Mouse (Mus musculus) G1E (cell line): ENCODE results near the gene Polr2l. TPM values are rescaled to one million over a fixed set of nuclear protein-coding genes. Genes with fewer than 3 reads are reported as not detected.

ENCODE experiments used
- ATAC-seq: 2 replicates; pipeline ENCODE4 v1.8.0; 2016; ENCODE audit warnings: mild to moderate bottlenecking; ENCODE audit not compliant: insufficient number of reproducible peaks, poor library complexity, low FRiP score, severe bottlenecking; ENCODE audit errors: extremely low read depth
- DNase-seq: peaks from one replicate; pipeline ENCODE4 v3.0.0; 2012; ENCODE audit warnings: low spot score
- H3K27me3 ChIP-seq: 2 replicates; pipeline ENCODE4 v1.6.1; 2012; ENCODE audit warnings: mild to moderate bottlenecking, low read length, inconsistent platforms; ENCODE audit not compliant: insufficient read depth
- H3K36me3 ChIP-seq: replicated peaks from 2 replicates; pipeline ENCODE3; 2012; ENCODE audit warnings: mild to moderate bottlenecking, inconsistent platforms
- H3K4me1 ChIP-seq: 2 replicates; pipeline ENCODE4 v1.6.1; 2012; ENCODE audit warnings: low read depth, low read length, inconsistent platforms, mixed read lengths; ENCODE audit not compliant: insufficient read depth
- H3K4me3 ChIP-seq: 2 replicates; pipeline ENCODE4 v1.5.1; 2012; ENCODE audit warnings: low read depth, mild to moderate bottlenecking, inconsistent platforms, low read length, moderate library complexity, mixed read lengths
- H3K9me3 ChIP-seq: replicated peaks from 2 replicates; pipeline ENCODE4 v1.6.1; 2012; ENCODE audit warnings: inconsistent platforms
- CTCF ChIP-seq: IDR thresholded peaks from 2 replicates; pipeline ENCODE4 v1.5.1; 2012; ENCODE audit warnings: low read depth, low read length, inconsistent platforms, mixed read lengths
- GATA1 ChIP-seq: IDR thresholded peaks from 2 replicates; pipeline ENCODE4 v1.6.1; 2012; ENCODE audit warnings: borderline replicate concordance, low read length, inconsistent platforms, mixed read lengths
- GATA2 ChIP-seq: IDR thresholded peaks from 2 replicates; pipeline ENCODE4 v1.6.1; 2012; ENCODE audit warnings: low read depth, low read length, inconsistent platforms, borderline replicate concordance
- POLR2AphosphoS5 ChIP-seq: IDR thresholded peaks from 2 replicates; pipeline ENCODE4 v1.6.1; 2012; ENCODE audit warnings: low read depth, low read length, inconsistent platforms; ENCODE audit not compliant: insufficient replicate concordance
- TAL1 ChIP-seq: conservative IDR thresholded peaks from 2 replicates; pipeline ENCODE4 v1.6.1; 2012; ENCODE audit warnings: low read depth, low read length, inconsistent platforms, mixed read lengths
- polyA plus RNA-seq: library from polyadenylated mRNA; stranded (reverse); fragments of >175 nt; gene quantifications from 2 replicates; pipeline ENCODE4 v1.2.3, GENCODE M21; 2012
- total RNA-seq, 2 experiments: library from RNA; stranded (forward) in 1 of 2; stranded (reverse) in 1 of 2; fragments of 200-1000 nt in 1 of 2; fragments of >200 nt in 1 of 2; fragmentation: Nextera tagmentation in 1 of 2; gene quantifications; 2 replicates each; pipeline ENCODE4 v1.2.3; 2014 to 2017

The Polr2l gene
- total and polyA plus RNA-seq, 3 experiments, result 18.7 to 61.0 (median 58.3) TPM

DNA sequence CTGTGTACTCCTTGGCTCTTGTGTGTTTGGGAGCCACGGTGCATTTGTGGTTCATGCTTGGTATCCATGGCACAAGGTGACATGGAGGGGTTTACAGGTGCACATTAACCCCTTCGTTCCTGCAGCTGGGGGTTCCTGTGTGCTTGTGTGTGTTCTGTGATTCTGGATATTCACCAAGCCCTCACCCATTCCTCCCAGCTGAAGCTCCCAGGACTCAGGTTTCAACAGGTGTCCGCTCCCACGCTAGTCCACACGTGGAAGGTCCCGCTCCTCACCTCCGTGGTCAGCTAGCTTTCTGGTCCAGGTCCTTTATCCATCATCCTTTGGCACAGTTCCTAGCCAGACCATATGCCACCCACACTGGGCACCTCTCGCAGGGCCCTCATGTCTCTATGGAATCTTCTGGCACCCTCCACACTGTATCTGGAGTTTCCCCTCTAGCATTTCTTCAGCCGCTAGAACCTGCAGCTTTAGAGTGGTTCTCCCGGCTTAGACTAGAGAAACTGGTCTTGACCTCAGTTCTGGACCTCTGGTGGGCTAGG, 8.3 kb downstream of the Polr2l start:
- no peak for DNase-seq
- no peak for ATAC-seq
- Histone ChIP-seq H3K27me3 (peaks cover 40% of the 10 kb centered on the region), H3K9me3 (no peaks in the 10 kb centered on the region), H3K4me1 (peaks cover 83% of the 10 kb centered on the region), H3K4me3 (peak overlapping the region; percentile 78; the same call in 1 of the 2 replicates), H3K36me3 (peaks cover 31% of the 10 kb centered on the region)
- TF ChIP-seq TAL1, result no peak
- TF ChIP-seq POLR2AphosphoS5, result no peak
- TF ChIP-seq CTCF, result no peak
- TF ChIP-seq GATA2, result no peak
- no peak for TF ChIP-seq GATA1

DNA sequence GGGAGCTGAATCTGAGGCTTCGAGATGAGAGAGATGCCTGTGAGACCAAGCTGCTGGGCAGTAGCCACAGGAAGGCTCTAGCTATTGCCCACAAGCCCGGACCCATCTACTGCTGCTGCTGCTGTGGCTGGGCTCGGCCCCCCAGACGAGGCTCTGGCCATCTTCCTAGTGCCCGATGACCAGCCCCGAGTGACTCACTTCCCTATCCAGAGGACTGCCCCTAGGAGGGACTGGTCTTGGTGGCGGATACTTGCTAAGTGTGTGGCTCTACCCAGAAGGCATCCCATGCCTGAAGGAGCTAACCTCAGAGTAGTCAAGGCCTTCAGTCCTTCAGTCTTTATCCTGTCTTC, 8.9 kb downstream of the Polr2l start:
- no peak for TF ChIP-seq GATA1
- TF ChIP-seq GATA2, result no peak
- TF ChIP-seq TAL1, result no peak
- no peak for TF ChIP-seq CTCF
- no peak for TF ChIP-seq POLR2AphosphoS5
- no peak for DNase-seq
- Histone ChIP-seq H3K9me3 (no peaks in the 10 kb centered on the region), H3K36me3 (peaks cover 26% of the 10 kb centered on the region), H3K4me3 (no peak overlapping the region), H3K4me1 (peaks cover 77% of the 10 kb centered on the region), H3K27me3 (peaks cover 46% of the 10 kb centered on the region)
- ATAC-seq, result no peak

DNA sequence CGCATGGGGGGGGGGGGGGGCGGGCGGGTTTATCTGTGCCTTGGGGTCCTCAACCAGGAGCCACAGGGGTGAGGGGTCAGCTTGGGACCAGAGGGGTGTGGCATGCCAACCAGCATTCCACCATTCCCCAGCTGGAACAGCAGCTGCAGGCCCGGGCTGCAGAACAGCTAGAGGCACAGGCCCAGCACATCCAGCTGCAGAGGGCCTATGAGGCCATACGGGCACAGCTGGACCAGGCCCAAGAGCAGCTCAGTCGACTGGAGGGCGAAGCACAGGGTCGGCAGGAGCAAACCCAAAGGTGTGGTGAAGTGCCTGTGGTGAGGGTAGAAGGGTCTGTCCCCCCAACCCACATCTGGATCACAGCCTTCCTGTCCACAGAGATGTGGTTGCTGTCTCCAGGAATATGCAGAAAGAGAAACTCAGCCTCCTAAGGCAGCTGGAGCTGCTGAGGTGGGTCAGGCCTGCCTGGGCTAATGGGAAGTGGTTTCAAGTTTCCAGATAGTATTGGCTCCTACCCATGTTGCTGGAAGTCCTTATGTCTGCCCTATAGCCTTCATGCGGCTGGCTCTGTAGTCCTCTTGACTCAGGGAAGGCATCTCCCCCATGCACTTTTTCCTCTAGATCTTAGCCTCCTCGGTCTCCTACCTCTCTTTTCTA, 9.4 kb downstream of the Polr2l start:
- Histone ChIP-seq H3K4me3 (no peak overlapping the region), H3K9me3 (no peaks in the 10 kb centered on the region), H3K36me3 (peaks cover 26% of the 10 kb centered on the region), H3K27me3 (peaks cover 50% of the 10 kb centered on the region), H3K4me1 (peaks cover 73% of the 10 kb centered on the region)
- no peak for ATAC-seq
- TF ChIP-seq GATA1 (no peak), CTCF (no peak), TAL1 (no peak), GATA2 (no peak), POLR2AphosphoS5 (no peak)
- no peak for DNase-seq

DNA sequence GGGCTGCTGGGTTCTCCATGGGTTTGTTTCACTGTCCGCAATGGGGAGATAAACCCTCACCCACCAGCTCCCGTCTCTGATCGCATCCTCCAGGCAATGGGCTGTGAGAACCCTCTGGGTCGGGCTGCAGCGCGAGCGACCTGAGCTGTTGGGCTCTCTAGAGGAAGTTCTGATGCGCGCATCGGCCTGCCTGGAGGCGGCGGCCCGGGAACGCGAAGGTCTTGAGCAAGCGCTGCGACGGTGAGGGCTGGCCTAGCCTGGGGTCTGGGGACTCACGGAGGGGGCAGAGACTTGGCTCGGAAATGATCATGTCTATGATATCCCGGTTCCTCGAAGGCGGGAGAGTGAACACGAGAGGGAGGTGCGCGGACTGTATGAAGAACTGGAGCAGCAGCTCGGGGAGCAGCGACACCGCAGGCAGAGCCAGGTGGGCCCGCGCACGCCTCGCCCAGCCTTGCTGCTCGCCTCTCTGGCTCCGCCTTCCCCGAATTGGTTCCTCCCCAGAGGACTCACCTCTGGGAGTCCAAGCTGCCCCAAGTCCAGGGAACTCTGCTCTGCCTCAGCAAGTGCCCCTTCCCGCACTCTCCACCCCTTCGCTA, 10.2 kb downstream of the Polr2l start:
- TF ChIP-seq POLR2AphosphoS5 (no peak), GATA1 (no peak), GATA2 (no peak), CTCF (no peak), TAL1 (no peak)
- Histone ChIP-seq H3K27me3 (peaks cover 50% of the 10 kb centered on the region), H3K4me1 (peaks cover 65% of the 10 kb centered on the region), H3K4me3 (0 out of 2 replicates have a peak overlapping the region, but pooled peaks have one; percentile 5), H3K9me3 (no peaks in the 10 kb centered on the region), H3K36me3 (peaks cover 26% of the 10 kb centered on the region)
- DNase-seq, result no peak
- ATAC-seq, result no peak

DNA sequence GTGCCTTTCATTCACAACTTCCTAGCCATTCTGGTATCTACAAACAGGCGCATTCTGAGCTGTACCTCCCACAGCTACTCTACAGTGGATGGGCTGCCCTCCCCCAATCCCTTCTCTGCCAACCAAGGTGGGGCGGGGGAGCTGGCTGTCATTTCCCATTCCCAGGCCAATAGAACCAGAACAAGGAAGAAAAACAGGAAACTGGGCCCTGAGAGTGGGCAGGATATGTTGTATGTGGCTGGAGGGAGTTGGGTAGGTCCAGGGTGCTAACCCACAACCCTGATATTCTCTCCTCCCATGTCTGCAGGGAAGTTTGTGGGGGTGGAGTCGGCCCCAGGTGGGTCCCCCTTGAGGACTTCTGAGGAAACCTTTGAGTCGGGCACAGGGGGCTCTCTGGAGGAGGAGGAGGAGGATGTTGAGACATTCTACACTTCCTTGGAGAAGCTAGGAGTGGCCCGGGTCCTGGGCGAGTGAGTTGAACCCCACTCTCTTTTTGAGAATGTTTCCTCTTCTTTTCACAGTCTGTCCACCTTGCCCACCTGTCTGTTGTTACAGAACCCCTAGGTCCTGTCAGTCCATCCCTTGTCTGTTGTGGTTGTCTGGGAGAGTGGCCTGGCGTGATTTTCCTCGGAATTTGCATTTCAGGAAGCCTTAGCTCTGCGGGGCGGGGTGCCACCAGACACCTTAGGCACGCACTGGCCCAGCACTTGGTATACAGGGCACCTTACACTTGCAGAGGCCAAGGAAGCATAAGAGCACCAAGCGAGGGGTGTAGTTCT, 10.9 kb downstream of the Polr2l start:
- no peak for ATAC-seq
- no peak for DNase-seq
- Histone ChIP-seq H3K4me3 (no peak overlapping the region), H3K9me3 (no peaks in the 10 kb centered on the region), H3K27me3 (peaks cover 50% of the 10 kb centered on the region), H3K36me3 (peaks cover 26% of the 10 kb centered on the region), H3K4me1 (peaks cover 58% of the 10 kb centered on the region)
- TF ChIP-seq TAL1 (no peak), POLR2AphosphoS5 (no peak), CTCF (no peak), GATA2 (no peak), GATA1 (no peak)

DNA sequence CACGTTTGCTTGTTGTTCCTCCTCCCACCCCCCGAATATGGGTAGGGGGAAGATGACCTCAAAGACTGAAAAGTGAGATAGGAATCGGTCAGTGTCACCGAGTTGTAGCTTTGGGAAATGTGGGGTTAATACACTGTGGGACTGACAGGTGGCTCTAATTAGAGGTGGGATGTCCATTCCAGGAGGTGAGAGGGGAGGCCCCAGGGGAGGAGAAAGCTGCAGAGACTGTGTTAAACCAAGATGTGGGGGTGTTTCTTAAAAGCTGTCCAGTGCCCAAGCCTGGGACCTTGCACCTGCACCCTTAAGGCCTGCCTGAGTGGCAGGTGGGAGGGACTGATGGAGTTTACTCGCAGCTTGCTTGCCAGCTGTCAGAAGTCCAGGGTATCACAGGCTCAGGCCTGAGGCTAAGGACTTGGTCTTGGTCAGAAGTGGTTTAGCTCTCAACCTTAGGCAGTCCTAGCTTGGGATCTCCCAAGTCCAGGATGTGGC, 12.6 kb downstream of the Polr2l start:
- no peak overlapping the region for H3K4me3 ChIP-seq
- DNase-seq, result no peak
- H3K36me3 ChIP-seq, result peaks cover 38% of the 10 kb centered on the region
- TF ChIP-seq CTCF, result no peak
- TF ChIP-seq GATA2, result no peak
- TF ChIP-seq GATA1, result no peak
- no peak for TF ChIP-seq POLR2AphosphoS5
- no peak for TF ChIP-seq TAL1
- peaks cover 49% of the 10 kb centered on the region for H3K4me1 ChIP-seq
- H3K27me3 ChIP-seq, result peaks cover 50% of the 10 kb centered on the region
- H3K9me3 ChIP-seq, result no peaks in the 10 kb centered on the region
- no peak for ATAC-seq
